Mouse (Mus musculus) stomach, embryonic 14.5 days (tissue): ENCODE data around the gene Alcam. TPM values are rescaled to one million over a fixed set of nuclear protein-coding genes. Genes with fewer than 3 reads are reported as not detected.

Experiments
- ATAC-seq: fragments of 200-750 bp; cut with Nextera tagmentation; 2 replicates; pipeline ENCODE4 v1.8.0; 2017; ENCODE audit warnings: low read depth, moderate TSS enrichment; ENCODE audit not compliant: insufficient number of reproducible peaks, insufficient read depth, low FRiP score
- H3K27ac ChIP-seq: fragments of 300-500 bp; sonication (generic); 2 replicates; pipeline ENCODE4 v1.5.1; 2014; ENCODE audit warnings: mild to moderate bottlenecking, low read length, moderate library complexity, mixed read lengths
- H3K27me3 ChIP-seq: fragments of 300-500 bp; sonication (generic); 2 replicates; pipeline ENCODE4 v1.6.1; 2014; ENCODE audit warnings: low read length, control low read depth, mixed read lengths; ENCODE audit not compliant: control insufficient read depth, insufficient read depth
- H3K36me3 ChIP-seq: fragments of 300-500 bp; sonication (generic); 2 replicates; pipeline ENCODE4 v1.6.1; 2014; ENCODE audit warnings: mild to moderate bottlenecking, control low read depth, low read length, moderate library complexity, mixed read lengths; ENCODE audit not compliant: control insufficient read depth, insufficient read depth
- H3K4me1 ChIP-seq: fragments of 300-500 bp; sonication (generic); 2 replicates; pipeline ENCODE4 v1.6.1; 2014; ENCODE audit warnings: low read length, control low read depth, mixed read lengths; ENCODE audit not compliant: control insufficient read depth, insufficient read depth
- H3K4me2 ChIP-seq: fragments of 300-500 bp; sonication (generic); replicated peaks from 2 replicates; pipeline ENCODE4 v1.6.1; 2014; ENCODE audit warnings: low read depth, low read length, control low read depth
- H3K4me3 ChIP-seq: fragments of 300-500 bp; sonication (generic); 2 replicates; pipeline ENCODE4 v1.5.1; 2014; ENCODE audit warnings: low read depth, low read length, control low read depth
- H3K9ac ChIP-seq: fragments of 300-500 bp; sonication (generic); replicated peaks from 2 replicates; pipeline ENCODE4 v1.6.1; 2014; ENCODE audit warnings: low read depth, mild to moderate bottlenecking, control low read depth, low read length, moderate library complexity, mixed read lengths
- H3K9me3 ChIP-seq: fragments of 300-500 bp; sonication (generic); 2 replicates; pipeline ENCODE4 v1.6.1; 2016; ENCODE audit warnings: low read depth, low read length, control low read depth; ENCODE audit not compliant: control insufficient read depth
- WGBS: fragments of 180-500 bp; shearing (Covaris S2); extraction: QIAGEN DNeasy Blood & Tissue Kit; methylation state at CpG from one replicate; pipeline ENCODE4 v1.1.7; 2014; 5-methylcytosine and 5-hydroxymethylcytosine counted together
- polyA plus RNA-seq: library from polyadenylated mRNA; unstranded; fragments of >200 nt; fragmentation: Nextera tagmentation; extraction: Ambion mirVana; gene quantifications from 2 replicates; pipeline ENCODE4 v1.2.1, GENCODE M21; 2014

Gene Alcam
- polyA plus RNA-seq, 1 experiment from 2014 or later: 103 TPM

- WGBS: 75% methylated on average over 4 of the region's 4 CpGs
- Histone ChIP-seq H3K36me3 (no peaks in the 10 kb centered on the region), H3K27me3 (no peaks in the 10 kb centered on the region), H3K27ac (no peak overlapping the region), H3K9ac (no peak overlapping the region), H3K4me3 (no peak overlapping the region), H3K4me1 (no peaks in the 10 kb centered on the region), H3K9me3 (no peaks in the 10 kb centered on the region), H3K4me2 (no peak overlapping the region)
- no peak for ATAC-seq
Measured at GRCm38 (mm10) chr16:52243421-52243973, 210.4 kb downstream of the Alcam start.

- Histone ChIP-seq H3K27ac (no peak overlapping the region), H3K4me1 (no peaks in the 10 kb centered on the region), H3K36me3 (no peaks in the 10 kb centered on the region), H3K9me3 (no peaks in the 10 kb centered on the region), H3K27me3 (no peaks in the 10 kb centered on the region), H3K4me3 (no peak overlapping the region), H3K4me2 (no peak overlapping the region), H3K9ac (no peak overlapping the region)
- ATAC-seq: 0 out of 2 replicates have a peak, but pooled peaks have one; percentile 23
- 80% methylated on average over 2 of the region's 2 CpGs for WGBS
Measured at GRCm38 (mm10) chr16:52242144-52242543, 211.7 kb downstream of the Alcam start.

- H3K4me1 ChIP-seq: no peaks in the 10 kb centered on the region
- H3K9me3 ChIP-seq: no peaks in the 10 kb centered on the region
- H3K4me3 ChIP-seq: no peak overlapping the region
- no peak overlapping the region for H3K4me2 ChIP-seq
- no peak for ATAC-seq
- no peaks in the 10 kb centered on the region for H3K36me3 ChIP-seq
- no peak overlapping the region for H3K9ac ChIP-seq
- no peak overlapping the region for H3K27ac ChIP-seq
- no peaks in the 10 kb centered on the region for H3K27me3 ChIP-seq
- WGBS: 63% methylated on average over 2 of the region's 2 CpGs
Measured at GRCm38 (mm10) chr16:52229930-52230329, 223.9 kb downstream of the Alcam start.

GRCm38 (mm10) chr16:52229446-52229845 lies 224.4 kb downstream of the Alcam start:
- ATAC-seq: no peak
- H3K4me2 ChIP-seq: no peak overlapping the region
- no peaks in the 10 kb centered on the region for H3K36me3 ChIP-seq
- no peaks in the 10 kb centered on the region for H3K9me3 ChIP-seq
- H3K4me3 ChIP-seq: no peak overlapping the region
- no peak overlapping the region for H3K9ac ChIP-seq
- no peak overlapping the region for H3K27ac ChIP-seq
- H3K27me3 ChIP-seq: no peaks in the 10 kb centered on the region
- 62% methylated on average over 7 of the region's 7 CpGs for WGBS
- H3K4me1 ChIP-seq: no peaks in the 10 kb centered on the region

GRCm38 (mm10) chr16:52222896-52223295 lies 231.0 kb downstream of the Alcam start:
- H3K27ac ChIP-seq: no peak overlapping the region
- 69% methylated on average over 4 of the region's 4 CpGs for WGBS

GRCm38 (mm10) chr16:52219069-52219468 lies 234.8 kb downstream of the Alcam start:
- Histone ChIP-seq H3K4me1 (no peaks in the 10 kb centered on the region), H3K27me3 (no peaks in the 10 kb centered on the region), H3K27ac (no peak overlapping the region), H3K9ac (no peak overlapping the region), H3K9me3 (no peaks in the 10 kb centered on the region), H3K36me3 (no peaks in the 10 kb centered on the region), H3K4me2 (no peak overlapping the region), H3K4me3 (no peak overlapping the region)
- no peak for ATAC-seq
- 12% methylated on average over 2 of the region's 2 CpGs for WGBS

More at GRCm38 (mm10) chr16:52222896-52223295, 231.0 kb downstream of the Alcam start:
- Histone ChIP-seq H3K9me3 (no peaks in the 10 kb centered on the region), H3K36me3 (no peaks in the 10 kb centered on the region), H3K4me3 (no peak overlapping the region), H3K4me2 (no peak overlapping the region), H3K27me3 (no peaks in the 10 kb centered on the region), H3K9ac (no peak overlapping the region), H3K4me1 (no peaks in the 10 kb centered on the region)
- ATAC-seq: no peak

- Histone ChIP-seq H3K4me1 (no peaks in the 10 kb centered on the region), H3K27me3 (no peaks in the 10 kb centered on the region), H3K9ac (no peak overlapping the region), H3K36me3 (no peaks in the 10 kb centered on the region), H3K4me3 (no peak overlapping the region), H3K27ac (no peak overlapping the region), H3K9me3 (no peaks in the 10 kb centered on the region), H3K4me2 (no peak overlapping the region)
- no peak for ATAC-seq
- WGBS: 78% methylated on average over 8 of the region's 8 CpGs
Measured at GRCm38 (mm10) chr16:52210844-52211606, 242.8 kb downstream of the Alcam start.

- Histone ChIP-seq H3K36me3 (peaks cover 15% of the 10 kb centered on the region; the same call in 1 of the 2 replicates), H3K4me1 (no peaks in the 10 kb centered on the region), H3K27ac (no peak overlapping the region), H3K27me3 (no peaks in the 10 kb centered on the region), H3K4me3 (no peak overlapping the region), H3K4me2 (no peak overlapping the region), H3K9me3 (no peaks in the 10 kb centered on the region), H3K9ac (no peak overlapping the region)
- 89% methylated on average over 7 of the region's 7 CpGs for WGBS
- no peak for ATAC-seq
Measured at GRCm38 (mm10) chr16:52200107-52200506, 253.8 kb downstream of the Alcam start.
